Mouse (Mus musculus) liver, embryonic 11.5 days (tissue): ENCODE data around the gene Meioc. TPM values are rescaled to one million over a fixed set of nuclear protein-coding genes. Genes with fewer than 3 reads are reported as not detected.

ENCODE experiments used
- ATAC-seq: fragments of 200-750 bp; cut with Nextera tagmentation; replicated peaks from 2 replicates; pipeline ENCODE4 v1.8.0; 2017; ENCODE audit warnings: moderate number of reproducible peaks, mild to moderate bottlenecking, moderate TSS enrichment, moderate library complexity; ENCODE audit not compliant: low FRiP score
- DNase-seq: peaks from one replicate; pipeline ENCODE4 v3.0.0-alpha.2; 2017; ENCODE audit warnings: low spot score
- H3K27ac ChIP-seq: fragments of 300-500 bp; sonication (generic); 2 replicates; pipeline ENCODE4 v1.5.1; 2014; ENCODE audit warnings: mild to moderate bottlenecking, low read depth, low read length, control low read depth
- H3K27me3 ChIP-seq: fragments of 300-500 bp; sonication (generic); replicated peaks from 2 replicates; pipeline ENCODE4 v1.6.1; 2014; ENCODE audit warnings: low read length, mixed read lengths; ENCODE audit not compliant: control insufficient read depth, insufficient read depth
- H3K36me3 ChIP-seq: fragments of 300-500 bp; sonication (generic); 2 replicates; pipeline ENCODE4 v1.6.1; 2014; ENCODE audit warnings: mild to moderate bottlenecking, low read length, moderate library complexity, mixed read lengths; ENCODE audit not compliant: control insufficient read depth, insufficient read depth
- H3K4me1 ChIP-seq: fragments of 300-500 bp; sonication (generic); replicated peaks from 2 replicates; pipeline ENCODE4 v1.6.1; 2014; ENCODE audit warnings: low read length, mixed read lengths; ENCODE audit not compliant: control insufficient read depth, insufficient read depth
- H3K4me2 ChIP-seq: fragments of 300-500 bp; sonication (generic); 2 replicates; pipeline ENCODE4 v1.6.1; 2014; ENCODE audit warnings: mild to moderate bottlenecking, control low read depth, moderate library complexity
- H3K4me3 ChIP-seq: fragments of 300-500 bp; sonication (generic); 2 replicates; pipeline ENCODE4 v1.5.1; 2014; ENCODE audit warnings: low read depth, low read length, control low read depth
- H3K9ac ChIP-seq: fragments of 300-500 bp; sonication (generic); 2 replicates; pipeline ENCODE4 v1.6.1; 2014; ENCODE audit warnings: low read depth, low read length, control low read depth
- H3K9me3 ChIP-seq: fragments of 300-500 bp; sonication (generic); 2 replicates; pipeline ENCODE4 v1.6.1; 2016; ENCODE audit warnings: low read length, inconsistent platforms, mixed read lengths; ENCODE audit not compliant: control insufficient read depth
- WGBS: fragments of 180-500 bp; shearing (Covaris S2); extraction: QIAGEN DNeasy Blood & Tissue Kit; methylation state at CpG from one replicate; pipeline ENCODE4 v1.1.7; 2014; 5-methylcytosine and 5-hydroxymethylcytosine counted together
- polyA plus RNA-seq: library from polyadenylated mRNA; unstranded; fragments of >200 nt; fragmentation: Nextera tagmentation; extraction: Ambion mirVana; gene quantifications from 2 replicates; pipeline ENCODE4 v1.2.1, GENCODE M21; 2014

Meioc gene
- polyA plus RNA-seq, 1 experiment from 2014 or later = 0.25 TPM

- H3K4me1 ChIP-seq = peaks cover 20% of the 10 kb centered on the region
- no peak for ATAC-seq
- 68% methylated on average over 5 of the region's 5 CpGs for WGBS
Observed at GRCm38 (mm10) chr11:102631203-102631602, 32.3 kb upstream of the Meioc start.

GRCm38 (mm10) chr11:102632725-102633124 lies 30.8 kb upstream of the Meioc start:
- no peak for DNase-seq
- H3K4me2 ChIP-seq = peak overlapping the region; percentile 63
- 6% methylated on average over 12 of the region's 13 CpGs for WGBS
- H3K27ac ChIP-seq = no peak overlapping the region
- no peaks in the 10 kb centered on the region for H3K9me3 ChIP-seq
- H3K4me3 ChIP-seq = peak overlapping the region; percentile 20; the same call in 1 of the 2 replicates
- peaks cover 9% of the 10 kb centered on the region for H3K27me3 ChIP-seq
- no peaks in the 10 kb centered on the region for H3K36me3 ChIP-seq
- no peak overlapping the region for H3K9ac ChIP-seq
- ATAC-seq = no peak
- peaks cover 20% of the 10 kb centered on the region for H3K4me1 ChIP-seq

More at GRCm38 (mm10) chr11:102631203-102631602, 32.3 kb upstream of the Meioc start:
- DNase-seq = no peak
- Histone ChIP-seq H3K4me2 (no peak overlapping the region), H3K27ac (no peak overlapping the region), H3K27me3 (peaks cover 9% of the 10 kb centered on the region), H3K9ac (no peak overlapping the region), H3K36me3 (no peaks in the 10 kb centered on the region), H3K4me3 (no peak overlapping the region), H3K9me3 (no peaks in the 10 kb centered on the region)

- no peak; the same call in 1 of the 2 replicates for ATAC-seq
- no peak for DNase-seq
- Histone ChIP-seq H3K4me2 (peak overlapping the region; percentile 63), H3K27ac (no peak overlapping the region), H3K4me3 (peak overlapping the region; percentile 20), H3K4me1 (peaks cover 20% of the 10 kb centered on the region), H3K9ac (peak overlapping the region; percentile 34; the same call in 1 of the 2 replicates), H3K27me3 (peaks cover 9% of the 10 kb centered on the region), H3K9me3 (no peaks in the 10 kb centered on the region), H3K36me3 (no peaks in the 10 kb centered on the region)
- 14% methylated on average over 9 of the region's 9 CpGs for WGBS
Observed at GRCm38 (mm10) chr11:102633379-102633778, 30.1 kb upstream of the Meioc start.

GRCm38 (mm10) chr11:102636887-102637286 lies 26.6 kb upstream of the Meioc start:
- Histone ChIP-seq H3K9ac (no peak overlapping the region), H3K4me1 (0 out of 2 replicates have a peak, but pooled peaks cover 8% of the 10 kb centered on the region), H3K27ac (no peak overlapping the region), H3K4me2 (no peak overlapping the region), H3K9me3 (no peaks in the 10 kb centered on the region), H3K27me3 (peaks cover 6% of the 10 kb centered on the region), H3K36me3 (no peaks in the 10 kb centered on the region), H3K4me3 (no peak overlapping the region)
- ATAC-seq (no peak), DNase-seq (no peak)
- 62% methylated on average over 12 of the region's 12 CpGs for WGBS

- H3K27ac ChIP-seq = no peak overlapping the region
- ATAC-seq (no peak), DNase-seq (no peak)
- no peaks in the 10 kb centered on the region; the same call in none of the 2 replicates for H3K27me3 ChIP-seq
- WGBS = 33% methylated on average over 10 of the region's 10 CpGs
- no peaks in the 10 kb centered on the region for H3K9me3 ChIP-seq
- no peak overlapping the region for H3K9ac ChIP-seq
- H3K4me1 ChIP-seq = no peaks in the 10 kb centered on the region
- H3K4me3 ChIP-seq = no peak overlapping the region
- no peak overlapping the region for H3K4me2 ChIP-seq
- H3K36me3 ChIP-seq = no peaks in the 10 kb centered on the region
Observed at GRCm38 (mm10) chr11:102643891-102644382, 19.6 kb upstream of the Meioc start.

- ATAC-seq = no peak
- Histone ChIP-seq H3K9ac (no peak overlapping the region), H3K4me2 (no peak overlapping the region), H3K9me3 (no peaks in the 10 kb centered on the region), H3K4me1 (no peaks in the 10 kb centered on the region), H3K36me3 (no peaks in the 10 kb centered on the region), H3K27ac (no peak overlapping the region), H3K27me3 (no peaks in the 10 kb centered on the region; the same call in none of the 2 replicates), H3K4me3 (no peak overlapping the region)
- WGBS = 81% methylated on average over 13 of the region's 13 CpGs
- DNase-seq = no peak
Observed at GRCm38 (mm10) chr11:102646226-102646625, 17.3 kb upstream of the Meioc start.

GRCm38 (mm10) chr11:102647885-102648284 lies 15.6 kb upstream of the Meioc start:
- DNase-seq = no peak
- Histone ChIP-seq H3K9ac (no peak overlapping the region), H3K4me1 (no peaks in the 10 kb centered on the region), H3K4me3 (no peak overlapping the region), H3K4me2 (no peak overlapping the region), H3K9me3 (no peaks in the 10 kb centered on the region), H3K27ac (no peak overlapping the region), H3K36me3 (no peaks in the 10 kb centered on the region), H3K27me3 (no peaks in the 10 kb centered on the region; the same call in none of the 2 replicates)
- no peak for ATAC-seq
- 66% methylated on average over 12 of the region's 12 CpGs for WGBS

- Histone ChIP-seq H3K9ac (no peak overlapping the region), H3K4me1 (no peaks in the 10 kb centered on the region), H3K4me2 (no peak overlapping the region), H3K27ac (no peak overlapping the region), H3K9me3 (no peaks in the 10 kb centered on the region), H3K4me3 (no peak overlapping the region), H3K27me3 (no peaks in the 10 kb centered on the region; the same call in 1 of the 2 replicates), H3K36me3 (no peaks in the 10 kb centered on the region)
- WGBS = under 1% methylated on average over 9 of the region's 9 CpGs
- DNase-seq (no peak), ATAC-seq (no peak)
Observed at GRCm38 (mm10) chr11:102651381-102651780, 12.1 kb upstream of the Meioc start.

- H3K4me1 ChIP-seq = no peaks in the 10 kb centered on the region
- ATAC-seq (no peak), DNase-seq (no peak)
- WGBS = 52% methylated on average over 3 of the region's 3 CpGs
- H3K36me3 ChIP-seq = no peaks in the 10 kb centered on the region
- H3K9me3 ChIP-seq = no peaks in the 10 kb centered on the region
- H3K4me2 ChIP-seq = no peak overlapping the region
- H3K27ac ChIP-seq = no peak overlapping the region
- H3K27me3 ChIP-seq = no peaks in the 10 kb centered on the region; the same call in 1 of the 2 replicates
- no peak overlapping the region for H3K9ac ChIP-seq
- H3K4me3 ChIP-seq = no peak overlapping the region
Observed at GRCm38 (mm10) chr11:102652844-102653243, 10.7 kb upstream of the Meioc start.
